Mouse (Mus musculus): ENCODE results near the gene Lypla2.

Lypla2 gene

GRCm38 (mm10) chr4:135918635-135919279 is 53.7 kb downstream of the Lypla2 start:
- DNase-seq, result no peak

Data from kidney, postnatal 14 days (tissue).